Mouse (Mus musculus): ENCODE results near the gene Car14. TPM values are rescaled to one million over a fixed set of nuclear protein-coding genes. Genes with fewer than 3 reads are reported as not detected.
"Not testable (repeated sequence)": the region's sequence is repeated elsewhere in the genome, so short reads cannot be mapped to it uniquely, and the experiment has no call there.

Car14 gene
- polyA plus RNA-seq (2012; ENCODE audit: insufficient read depth, low replicate concordance): not detected in 2 replicates

GRCm38 (mm10) chr3:95904568-95904967 is at the start of gene Car14:
Gene Car14, minus strand, starts transcription at chr3:95904691.
- TF ChIP-seq FLI1 (IDR thresholded peaks at IDR 0.05; ENCODE audit: low read length) (no peak), GATA1 (IDR thresholded peaks at IDR 0.05; ENCODE audit: borderline replicate concordance, low read length) (no peak)
- Histone ChIP-seq H3K9me3 (no peaks in the 10 kb centered on the region), H3K36me3 (replicated peaks; ENCODE audit: low read length) (no peaks in the 10 kb centered on the region), H3K27me3 (replicated peaks) (peaks cover 61% of the 10 kb centered on the region), H3K4me1 (peaks cover 50% of the 10 kb centered on the region), H3K4me3 (replicated peaks) (peak within 1 kb of the TSS; percentile 88)

DNA sequence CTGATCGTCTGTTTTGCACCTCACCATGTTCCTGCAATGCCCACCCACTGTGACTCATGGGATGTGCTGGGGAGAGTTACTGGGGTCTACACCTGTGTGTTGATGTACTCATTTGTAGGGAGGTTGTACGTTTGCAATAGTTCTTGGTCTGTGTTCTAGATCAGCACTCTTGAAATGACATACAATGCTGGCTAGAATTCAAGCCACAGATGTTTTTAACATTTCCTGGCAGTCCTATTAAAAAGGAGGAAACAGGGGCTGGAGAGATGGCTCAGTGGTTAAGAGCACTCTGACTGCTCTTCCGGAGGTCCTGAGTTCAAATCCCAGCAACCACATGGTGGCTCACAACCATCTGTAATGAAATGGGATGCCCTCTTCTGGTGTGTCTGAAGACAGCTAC is 49.0 kb upstream of the Car14 start:
- peak overlapping the region; percentile 50 for H3K4me3 ChIP-seq (replicated peaks)
- no peaks in the 10 kb centered on the region for H3K9me3 ChIP-seq
- peaks cover 3% of the 10 kb centered on the region for H3K36me3 ChIP-seq (replicated peaks; ENCODE audit: low read length)
- TF ChIP-seq GATA1 (IDR thresholded peaks at IDR 0.05; ENCODE audit: borderline replicate concordance, low read length): no peak
- TF ChIP-seq FLI1 (IDR thresholded peaks at IDR 0.05; ENCODE audit: low read length): no peak
- H3K4me1 ChIP-seq: peaks cover 57% of the 10 kb centered on the region
- no peaks in the 10 kb centered on the region for H3K27me3 ChIP-seq (replicated peaks)

- H3K36me3 ChIP-seq (replicated peaks; ENCODE audit: low read length): peaks cover 6% of the 10 kb centered on the region
- H3K4me1 ChIP-seq: peaks cover 53% of the 10 kb centered on the region
- peak overlapping the region; percentile 50 for H3K4me3 ChIP-seq (replicated peaks)
- TF ChIP-seq FLI1 (IDR thresholded peaks at IDR 0.05; ENCODE audit: low read length) (no peak), GATA1 (IDR thresholded peaks at IDR 0.05; ENCODE audit: borderline replicate concordance, low read length) (no peak)
- H3K9me3 ChIP-seq: no peaks in the 10 kb centered on the region
- H3K27me3 ChIP-seq (replicated peaks): no peaks in the 10 kb centered on the region
Measured at GRCm38 (mm10) chr3:95953023-95953422, 48.5 kb upstream of the Car14 start.

GRCm38 (mm10) chr3:95951566-95951965 is 47.1 kb upstream of the Car14 start:
- H3K27me3 ChIP-seq (replicated peaks); H3K9me3 ChIP-seq: not testable (repeated sequence)
- Histone ChIP-seq H3K4me3 (replicated peaks) (peak overlapping the region; percentile 97), H3K36me3 (replicated peaks; ENCODE audit: low read length) (peaks cover 20% of the 10 kb centered on the region), H3K4me1 (peaks cover 39% of the 10 kb centered on the region)

DNA sequence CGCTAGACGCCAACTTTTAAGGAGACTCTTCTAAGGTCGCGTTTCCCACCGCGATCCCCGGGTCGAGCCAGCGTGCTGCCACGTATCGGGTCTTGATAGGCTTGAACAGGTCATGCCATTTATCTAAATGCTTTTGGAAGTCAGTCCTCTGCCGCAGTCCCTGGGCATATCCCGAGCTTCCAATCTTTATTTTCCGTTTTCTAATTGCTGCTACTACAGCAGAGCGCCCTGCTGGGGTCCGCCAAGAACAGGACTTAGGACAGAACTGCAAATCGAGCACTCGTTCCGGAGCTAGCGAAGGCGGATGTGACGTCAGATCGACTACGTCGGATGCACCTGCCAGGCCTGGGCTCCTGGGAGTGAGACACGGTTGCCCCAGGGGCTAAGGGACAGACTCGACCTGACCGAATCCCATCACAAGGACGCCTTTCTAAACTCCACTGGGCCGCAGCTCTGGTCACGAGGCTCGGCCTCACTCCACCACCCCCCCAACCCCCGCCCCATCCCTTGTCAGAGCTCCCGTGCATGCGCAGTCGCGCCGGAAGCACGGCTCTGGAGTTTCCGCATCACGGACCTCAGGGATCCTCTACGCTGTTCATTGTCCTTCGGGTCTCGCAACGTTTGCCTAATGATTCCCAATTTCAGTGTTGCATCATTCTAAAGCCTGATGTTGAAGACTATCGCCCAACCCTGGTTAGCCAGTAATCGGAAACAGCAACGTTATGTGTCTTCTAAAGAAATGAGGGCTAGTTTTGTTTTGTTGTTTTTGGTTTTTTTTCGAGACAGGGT is 46.5 kb upstream of the Car14 start:
- TF ChIP-seq GATA1 (IDR thresholded peaks at IDR 0.05; ENCODE audit: borderline replicate concordance, low read length) (no peak), FLI1 (IDR thresholded peaks at IDR 0.05; ENCODE audit: low read length) (no peak)
- H3K36me3 ChIP-seq (replicated peaks; ENCODE audit: low read length): peaks cover 26% of the 10 kb centered on the region
- H3K4me3 ChIP-seq (replicated peaks): peak overlapping the region; percentile 97
- no peaks in the 10 kb centered on the region for H3K27me3 ChIP-seq (replicated peaks)
- no peaks in the 10 kb centered on the region for H3K9me3 ChIP-seq
- H3K4me1 ChIP-seq: peaks cover 33% of the 10 kb centered on the region

DNA sequence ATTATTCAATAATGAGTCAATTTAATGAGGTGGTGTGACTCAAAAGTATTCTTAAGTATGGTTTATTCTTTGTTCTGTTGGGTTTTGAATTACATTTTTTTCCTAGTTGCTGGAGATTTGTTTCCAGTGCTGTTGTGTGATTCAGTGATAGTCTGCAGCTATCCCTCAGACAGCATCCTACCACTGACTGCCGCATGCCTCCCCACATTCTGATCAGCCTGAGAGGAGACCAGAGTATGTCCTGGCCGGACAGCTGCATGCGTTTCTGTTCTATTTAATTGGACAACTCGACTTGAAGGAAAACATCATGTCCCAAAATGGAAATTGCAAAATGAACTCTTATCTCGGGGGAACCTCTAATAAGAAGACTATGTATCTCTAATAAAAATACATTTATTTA is 43.8 kb upstream of the Car14 start:
- peaks cover 33% of the 10 kb centered on the region for H3K4me1 ChIP-seq
- H3K36me3 ChIP-seq (replicated peaks; ENCODE audit: low read length): peaks cover 51% of the 10 kb centered on the region
- H3K9me3 ChIP-seq: no peaks in the 10 kb centered on the region
- no peaks in the 10 kb centered on the region for H3K27me3 ChIP-seq (replicated peaks)
- TF ChIP-seq GATA1 (IDR thresholded peaks at IDR 0.05; ENCODE audit: borderline replicate concordance, low read length): no peak
- TF ChIP-seq FLI1 (IDR thresholded peaks at IDR 0.05; ENCODE audit: low read length): no peak
- no peak overlapping the region for H3K4me3 ChIP-seq (replicated peaks)

GRCm38 (mm10) chr3:95945731-95946240 is 41.3 kb upstream of the Car14 start:
- Histone ChIP-seq H3K4me3 (replicated peaks) (no peak overlapping the region), H3K4me1 (peaks cover 41% of the 10 kb centered on the region), H3K27me3 (replicated peaks) (no peaks in the 10 kb centered on the region), H3K36me3 (replicated peaks; ENCODE audit: low read length) (peaks cover 76% of the 10 kb centered on the region), H3K9me3 (no peaks in the 10 kb centered on the region)
- no peak for TF ChIP-seq FLI1 (IDR thresholded peaks at IDR 0.05; ENCODE audit: low read length)
- no peak for TF ChIP-seq GATA1 (IDR thresholded peaks at IDR 0.05; ENCODE audit: borderline replicate concordance, low read length)

- TF ChIP-seq GATA1 (IDR thresholded peaks at IDR 0.05; ENCODE audit: borderline replicate concordance, low read length) (no peak), FLI1 (IDR thresholded peaks at IDR 0.05; ENCODE audit: low read length) (no peak)
- no peaks in the 10 kb centered on the region for H3K27me3 ChIP-seq (replicated peaks)
- peaks cover 45% of the 10 kb centered on the region for H3K4me1 ChIP-seq
- no peaks in the 10 kb centered on the region for H3K9me3 ChIP-seq
- no peak overlapping the region for H3K4me3 ChIP-seq (replicated peaks)
- peaks cover 86% of the 10 kb centered on the region for H3K36me3 ChIP-seq (replicated peaks; ENCODE audit: low read length)
Measured at GRCm38 (mm10) chr3:95944742-95945141, 40.3 kb upstream of the Car14 start.

DNA sequence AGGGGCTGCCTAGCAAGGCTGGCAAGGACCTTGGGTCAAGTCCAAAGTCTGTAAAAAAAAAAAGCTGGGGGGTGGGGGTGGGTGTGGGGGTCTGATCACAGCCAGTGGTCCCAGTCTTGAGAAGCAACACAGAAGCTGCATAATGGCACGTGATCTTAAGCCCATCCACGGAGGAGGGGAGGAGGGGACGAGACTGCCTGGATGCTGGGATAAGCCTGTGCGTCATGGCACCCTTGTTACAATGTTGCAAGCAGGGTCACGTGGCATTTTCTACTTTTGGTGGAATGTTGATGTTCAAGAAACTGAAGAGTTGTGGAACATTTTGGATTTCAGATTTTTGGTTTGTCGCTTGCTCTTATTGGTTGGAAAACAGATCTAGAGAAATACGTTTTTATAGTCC is 38.7 kb upstream of the Car14 start:
- Histone ChIP-seq H3K4me1 (peaks cover 44% of the 10 kb centered on the region), H3K4me3 (replicated peaks) (peak overlapping the region; percentile 31), H3K9me3 (no peaks in the 10 kb centered on the region), H3K27me3 (replicated peaks) (no peaks in the 10 kb centered on the region), H3K36me3 (replicated peaks; ENCODE audit: low read length) (peaks cover 96% of the 10 kb centered on the region)
- no peak for TF ChIP-seq GATA1 (IDR thresholded peaks at IDR 0.05; ENCODE audit: borderline replicate concordance, low read length)
- no peak for TF ChIP-seq FLI1 (IDR thresholded peaks at IDR 0.05; ENCODE audit: low read length)

GRCm38 (mm10) chr3:95942749-95943148 is 38.3 kb upstream of the Car14 start:
- H3K36me3 ChIP-seq (replicated peaks; ENCODE audit: low read length): peaks cover 97% of the 10 kb centered on the region
- no peak overlapping the region for H3K4me3 ChIP-seq (replicated peaks)
- no peaks in the 10 kb centered on the region for H3K27me3 ChIP-seq (replicated peaks)
- no peaks in the 10 kb centered on the region for H3K9me3 ChIP-seq
- peaks cover 49% of the 10 kb centered on the region for H3K4me1 ChIP-seq
- TF ChIP-seq GATA1 (IDR thresholded peaks at IDR 0.05; ENCODE audit: borderline replicate concordance, low read length) (no peak), FLI1 (IDR thresholded peaks at IDR 0.05; ENCODE audit: low read length) (no peak)

Measured in megakaryocyte, embryonic 14.5 days (primary cell).